Mouse (Mus musculus) bone marrow, adult 2 months (tissue): ENCODE data around the gene Gm14137.

ENCODE experiments used
- CTCF ChIP-seq: fragments of 200-500 bp; IDR thresholded peaks from 2 replicates; pipeline ENCODE4 v1.5.1; 2011; ENCODE audit warnings: low read length, control low read depth; ENCODE audit not compliant: control insufficient read depth, insufficient read depth
- POLR2A ChIP-seq: fragments of 200-500 bp; IDR thresholded peaks from 2 replicates; pipeline ENCODE4 v1.6.1; 2011; ENCODE audit warnings: low read depth, mild to moderate bottlenecking, control low read depth, low read length, borderline replicate concordance; ENCODE audit not compliant: control insufficient read depth

- TF ChIP-seq CTCF (no peak), POLR2A (no peak)
Measured at GRCm38 (mm10) chr2:119198934-119199333, 24.6 kb downstream of the Gm14137 start.
